Mouse (Mus musculus) myocyte (in vitro differentiated cells): Measurements from ENCODE around the gene Zfp612.

Experiments used
- CEBPB ChIP-seq: IDR thresholded peaks from 2 replicates; pipeline ENCODE4 v1.6.1; 2011; ENCODE audit warnings: mild to moderate bottlenecking, moderate library complexity; ENCODE audit not compliant: poor library complexity, insufficient read depth, severe bottlenecking
- E2F4 ChIP-seq: IDR thresholded peaks from one replicate; pipeline ENCODE4 v1.6.1; 2011; ENCODE audit warnings: mild to moderate bottlenecking, control low read depth, moderate library complexity; ENCODE audit not compliant: insufficient read depth
- MAX ChIP-seq: IDR thresholded peaks from one replicate; pipeline ENCODE4 v1.6.1; 2011; ENCODE audit warnings: low read depth, mild to moderate bottlenecking, control low read depth
- MYOD1 ChIP-seq, 3 experiments: IDR thresholded peaks; one replicate each; pipeline ENCODE4 v1.6.1; 2011; ENCODE audit warnings: control low read depth in 2 of 3, low read depth in 2 of 3, mild to moderate bottlenecking in 2 of 3, moderate library complexity in 1 of 3; ENCODE audit not compliant: insufficient read length in 2 of 3, control insufficient read depth in 1 of 3
- POLR2A ChIP-seq: IDR thresholded peaks from one replicate; pipeline ENCODE4 v1.6.1; 2011; ENCODE audit warnings: low read depth, mild to moderate bottlenecking, control low read depth, moderate library complexity; ENCODE audit not compliant: insufficient read length
- POLR2AphosphoS2 ChIP-seq: IDR thresholded peaks from one replicate; pipeline ENCODE4 v1.6.1; 2011; ENCODE audit warnings: low read depth, control low read depth; ENCODE audit not compliant: insufficient read length
- TCF12 ChIP-seq: IDR thresholded peaks from one replicate; pipeline ENCODE4 v1.6.1; 2011; ENCODE audit warnings: mild to moderate bottlenecking, control low read depth; ENCODE audit not compliant: poor library complexity, insufficient read depth, severe bottlenecking
- TCF3 ChIP-seq: IDR thresholded peaks from one replicate; pipeline ENCODE4 v1.6.1; 2011; ENCODE audit warnings: low read depth, control low read depth; ENCODE audit not compliant: insufficient read length
- USF1 ChIP-seq: IDR thresholded peaks from one replicate; pipeline ENCODE4 v1.6.1; 2011; ENCODE audit warnings: low read depth, mild to moderate bottlenecking, control low read depth, moderate library complexity

GRCm38 (mm10) chr8:110058207-110058606 lies 21.3 kb upstream of the Zfp612 start:
- TF ChIP-seq POLR2A, result no peak
- no peak for TF ChIP-seq TCF12
- no peak for TF ChIP-seq POLR2AphosphoS2
- no peak for TF ChIP-seq USF1
- TF ChIP-seq E2F4, result no peak
- no peak for TF ChIP-seq CEBPB
- no peak for TF ChIP-seq MAX
- no peak for TF ChIP-seq MYOD1 (IDR thresholded peaks at IDR 0.05; ENCODE audit: control insufficient read depth in 1 of 3, insufficient read length in 2 of 3, low read depth in 2 of 3)
- TF ChIP-seq TCF3, result no peak
